Mouse (Mus musculus): ENCODE data around the gene Pmfbp1. TPM values are rescaled to one million over a fixed set of nuclear protein-coding genes. Genes with fewer than 3 reads are reported as not detected.

The Pmfbp1 gene
- polyA plus RNA-seq, 1 experiment from 2014 or later, result 0.09 TPM

Other genes starting within 250 kb of the Pmfbp1 start
- gene Dhx38, start 71.8 kb downstream of the Pmfbp1 start, polyA plus RNA-seq (2014; fragmentation: Nextera tagmentation; extraction: Ambion mirVana), result 9.5 and 10.9 TPM in 2 replicates
- 18.4 and 18.7 TPM in 2 replicates for gene Txnl4b, start 71.9 kb downstream of the Pmfbp1 start, polyA plus RNA-seq (2014; fragmentation: Nextera tagmentation; extraction: Ambion mirVana)
- gene Hp, start 85.1 kb downstream of the Pmfbp1 start, polyA plus RNA-seq (2014; fragmentation: Nextera tagmentation; extraction: Ambion mirVana), result 0.59 and 0.77 TPM in 2 replicates
- 31.5 and 38.7 TPM in 2 replicates for gene Dhodh, start 114.6 kb downstream of the Pmfbp1 start, polyA plus RNA-seq (2014; fragmentation: Nextera tagmentation; extraction: Ambion mirVana)
- gene Pkd1l3, start 120.5 kb downstream of the Pmfbp1 start, polyA plus RNA-seq (2014; fragmentation: Nextera tagmentation; extraction: Ambion mirVana), result 0.15 TPM in 1 of 2 replicates, not detected in the other
- gene Ist1, start 199.2 kb downstream of the Pmfbp1 start, polyA plus RNA-seq (2014; fragmentation: Nextera tagmentation; extraction: Ambion mirVana), result 91.3 and 95.8 TPM in 2 replicates
- gene Zfp821, start 211.5 kb downstream of the Pmfbp1 start, polyA plus RNA-seq (2014; fragmentation: Nextera tagmentation; extraction: Ambion mirVana), result 22.7 and 23.1 TPM in 2 replicates
- 4.7 and 4.8 TPM in 2 replicates for gene Atxn1l, start 243.7 kb downstream of the Pmfbp1 start, polyA plus RNA-seq (2014; fragmentation: Nextera tagmentation; extraction: Ambion mirVana)

Data from heart, embryonic 14.5 days (tissue).